Mouse (Mus musculus): Measurements from ENCODE around the gene Zfp628.

DNA sequence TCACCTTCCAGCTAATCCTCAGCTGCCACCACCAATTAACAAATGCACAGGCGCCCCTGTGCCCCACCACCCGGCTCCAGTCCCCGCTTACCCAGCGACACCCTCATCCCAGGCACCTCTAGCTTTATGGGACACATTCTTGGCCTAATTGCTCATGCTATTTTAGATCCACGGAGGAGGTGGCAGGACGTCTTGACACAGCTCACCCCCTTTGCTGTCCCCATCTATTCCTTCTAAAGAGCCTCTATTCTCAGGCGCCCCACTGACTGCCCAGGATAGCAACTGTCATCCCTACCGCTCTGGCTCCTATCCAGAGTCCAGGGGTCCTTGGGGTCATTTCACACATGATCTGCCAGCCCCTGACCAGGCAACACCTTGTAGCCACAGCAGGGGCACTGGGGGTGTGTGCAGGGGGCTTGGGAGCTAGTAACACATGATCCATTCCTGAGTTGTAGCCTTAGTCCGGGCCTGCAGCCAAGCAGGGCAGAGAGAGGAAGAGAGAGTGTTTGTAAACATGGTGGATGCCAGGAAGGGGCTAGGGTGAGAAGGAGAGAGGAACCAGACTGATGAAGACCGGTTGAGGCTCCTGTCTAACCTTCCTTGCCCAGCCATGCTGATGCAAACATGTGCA, 38.9 kb downstream of the Zfp628 start:
- no peak for TF ChIP-seq EP300 (IDR thresholded peaks at IDR 0.05)
- TF ChIP-seq CTCF (IDR thresholded peaks at IDR 0.05) = no peak

Measured in lung, postnatal 0 days (tissue).